Mouse (Mus musculus): Measurements from ENCODE around the gene Lrfn2. TPM values are rescaled to one million over a fixed set of nuclear protein-coding genes. Genes with fewer than 3 reads are reported as not detected.

The Lrfn2 gene
- polyA plus RNA-seq, 1 experiment from 2014 or later = not detected

DNA sequence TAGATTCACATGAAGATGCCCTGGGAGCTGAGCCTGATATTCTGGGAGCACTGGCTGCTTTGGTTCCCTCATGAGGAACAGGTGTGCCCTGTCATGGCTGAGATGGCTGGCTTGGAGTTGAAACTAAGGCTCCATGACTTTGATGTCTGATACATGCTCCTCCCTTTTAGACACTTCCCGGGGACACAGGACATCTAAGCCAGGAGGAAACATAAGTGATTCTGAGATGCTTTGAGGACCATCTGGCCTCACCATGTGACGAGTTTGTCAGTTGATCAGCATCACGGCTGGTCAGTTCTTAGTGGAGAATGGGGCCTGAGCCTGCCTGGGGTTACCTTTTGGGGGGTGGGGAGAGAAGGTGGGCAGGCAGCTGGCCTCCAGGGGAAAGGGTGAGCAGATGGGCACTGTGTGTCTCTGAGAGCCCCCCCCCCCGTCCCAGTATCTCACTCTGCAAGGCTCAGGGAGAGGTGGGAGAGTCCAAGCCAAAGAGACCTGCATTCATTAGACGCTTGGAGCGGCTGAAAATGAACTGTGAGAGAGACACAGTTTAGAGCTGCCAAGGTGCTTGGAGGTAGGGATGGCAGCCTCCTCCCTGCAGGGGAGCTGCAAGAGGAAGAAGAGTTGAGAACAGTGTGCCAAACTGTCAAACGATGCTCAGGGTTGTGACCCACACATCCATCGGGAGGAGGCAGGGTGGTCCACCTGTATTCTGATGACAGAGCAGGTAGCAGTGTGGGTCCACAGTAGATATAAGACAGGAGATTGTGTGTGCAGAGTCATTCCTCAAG is 105.2 kb downstream of the Lrfn2 start:
- no peaks in the 10 kb centered on the region for H3K9me3 ChIP-seq (replicated peaks; ENCODE audit: control insufficient read depth, low read length)
- no peak for ATAC-seq (ENCODE audit: low read depth)
- H3K27me3 ChIP-seq (ENCODE audit: control insufficient read depth, insufficient read depth, low read depth, low read length) = no peaks in the 10 kb centered on the region
- H3K4me2 ChIP-seq (ENCODE audit: low read depth, low read length) = no peak overlapping the region
- H3K4me1 ChIP-seq (ENCODE audit: control insufficient read depth, low read depth, low read length) = no peaks in the 10 kb centered on the region
- H3K4me3 ChIP-seq (ENCODE audit: low read depth, low read length) = no peak overlapping the region
- H3K27ac ChIP-seq (ENCODE audit: low read length) = no peak overlapping the region
- 58% methylated on average over 8 of the region's 8 CpGs for WGBS (ENCODE audit: insufficient replicate concordance)
- no peak overlapping the region for H3K9ac ChIP-seq (ENCODE audit: low read depth, low read length)
- no peaks in the 10 kb centered on the region for H3K36me3 ChIP-seq (ENCODE audit: control insufficient read depth, insufficient read depth)

DNA sequence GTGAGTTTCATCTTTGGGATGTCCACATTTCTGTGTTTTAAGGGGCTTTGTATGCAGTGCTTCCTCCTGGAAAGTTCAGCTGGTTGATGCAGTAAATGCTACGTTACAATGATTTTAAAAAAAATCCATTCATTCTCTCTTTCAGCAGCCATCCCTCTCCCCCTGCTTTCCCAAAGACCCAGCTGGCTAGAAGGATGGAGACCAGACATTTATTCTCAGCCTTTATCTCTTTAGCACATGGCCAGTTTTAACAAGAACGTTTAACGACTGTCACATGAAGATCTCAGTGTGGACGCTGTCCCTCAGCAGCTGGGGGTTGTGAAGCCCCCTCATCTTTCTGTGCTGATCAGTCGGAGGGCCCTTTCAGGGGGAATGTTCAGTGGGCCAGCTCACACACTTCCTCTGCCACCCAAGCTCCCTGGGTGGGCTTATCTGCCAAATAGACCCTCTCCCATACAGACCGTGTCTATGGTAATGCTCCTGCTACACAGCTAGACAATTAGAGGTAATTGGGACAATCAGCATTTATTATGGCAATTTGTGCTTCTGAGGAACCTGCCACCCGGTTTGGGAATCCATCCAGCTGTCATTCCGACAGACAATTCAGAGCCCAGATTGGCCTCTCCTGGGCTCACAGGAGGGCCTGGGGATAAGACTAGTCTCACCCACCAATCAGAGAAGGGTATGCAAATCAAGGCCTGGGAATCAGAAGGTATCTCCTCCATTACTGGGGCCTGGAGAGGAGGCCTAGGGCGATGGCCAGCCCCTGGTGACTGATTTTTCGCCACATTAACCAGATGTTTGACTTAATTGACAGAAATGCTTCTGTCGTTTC is 111.8 kb downstream of the Lrfn2 start:
- H3K36me3 ChIP-seq (ENCODE audit: control insufficient read depth, insufficient read depth) = no peaks in the 10 kb centered on the region
- H3K9me3 ChIP-seq (replicated peaks; ENCODE audit: control insufficient read depth, low read length) = no peaks in the 10 kb centered on the region
- no peaks in the 10 kb centered on the region for H3K27me3 ChIP-seq (ENCODE audit: control insufficient read depth, insufficient read depth, low read depth, low read length)
- H3K9ac ChIP-seq (ENCODE audit: low read depth, low read length) = no peak overlapping the region
- H3K4me2 ChIP-seq (ENCODE audit: low read depth, low read length) = no peak overlapping the region
- no peak overlapping the region for H3K27ac ChIP-seq (ENCODE audit: low read length)
- no peak overlapping the region for H3K4me3 ChIP-seq (ENCODE audit: low read depth, low read length)
- 25% methylated on average over 11 of the region's 11 CpGs for WGBS (ENCODE audit: insufficient replicate concordance)
- ATAC-seq (ENCODE audit: low read depth) = no peak
- H3K4me1 ChIP-seq (ENCODE audit: control insufficient read depth, low read depth, low read length) = no peaks in the 10 kb centered on the region

- no peak overlapping the region for H3K4me3 ChIP-seq (ENCODE audit: low read depth, low read length)
- 50% methylated on average over 4 of the region's 4 CpGs for WGBS (ENCODE audit: insufficient replicate concordance)
Observed at GRCm38 (mm10) chr17:49047921-49048320, 115.7 kb downstream of the Lrfn2 start.

GRCm38 (mm10) chr17:49051231-49051630 is 119.1 kb downstream of the Lrfn2 start:
- Histone ChIP-seq H3K9me3 (replicated peaks; ENCODE audit: control insufficient read depth, low read length) (no peaks in the 10 kb centered on the region), H3K27ac (ENCODE audit: low read length) (no peak overlapping the region), H3K36me3 (ENCODE audit: control insufficient read depth, insufficient read depth) (no peaks in the 10 kb centered on the region), H3K27me3 (ENCODE audit: control insufficient read depth, insufficient read depth, low read depth, low read length) (no peaks in the 10 kb centered on the region), H3K4me3 (ENCODE audit: low read depth, low read length) (no peak overlapping the region), H3K4me1 (ENCODE audit: control insufficient read depth, low read depth, low read length) (no peaks in the 10 kb centered on the region), H3K4me2 (ENCODE audit: low read depth, low read length) (no peak overlapping the region), H3K9ac (ENCODE audit: low read depth, low read length) (no peak overlapping the region)
- ATAC-seq (ENCODE audit: low read depth) = no peak
- 63% methylated on average over 11 of the region's 11 CpGs for WGBS (ENCODE audit: insufficient replicate concordance)

More at GRCm38 (mm10) chr17:49047921-49048320, 115.7 kb downstream of the Lrfn2 start:
- H3K27me3 ChIP-seq (ENCODE audit: control insufficient read depth, insufficient read depth, low read depth, low read length) = no peaks in the 10 kb centered on the region
- no peak overlapping the region for H3K4me2 ChIP-seq (ENCODE audit: low read depth, low read length)
- H3K9ac ChIP-seq (ENCODE audit: low read depth, low read length) = no peak overlapping the region
- H3K36me3 ChIP-seq (ENCODE audit: control insufficient read depth, insufficient read depth) = no peaks in the 10 kb centered on the region
- H3K27ac ChIP-seq (ENCODE audit: low read length) = no peak overlapping the region
- ATAC-seq (ENCODE audit: low read depth) = no peak
- H3K9me3 ChIP-seq (replicated peaks; ENCODE audit: control insufficient read depth, low read length) = no peaks in the 10 kb centered on the region
- no peaks in the 10 kb centered on the region for H3K4me1 ChIP-seq (ENCODE audit: control insufficient read depth, low read depth, low read length)

- ATAC-seq (ENCODE audit: low read depth) = no peak
- H3K4me3 ChIP-seq (ENCODE audit: low read depth, low read length) = no peak overlapping the region
- H3K36me3 ChIP-seq (ENCODE audit: control insufficient read depth, insufficient read depth) = no peaks in the 10 kb centered on the region
- H3K4me2 ChIP-seq (ENCODE audit: low read depth, low read length) = no peak overlapping the region
- WGBS (ENCODE audit: insufficient replicate concordance) = 64% methylated on average over 8 of the region's 8 CpGs
- H3K27me3 ChIP-seq (ENCODE audit: control insufficient read depth, insufficient read depth, low read depth, low read length) = no peaks in the 10 kb centered on the region
- no peak overlapping the region for H3K9ac ChIP-seq (ENCODE audit: low read depth, low read length)
- H3K4me1 ChIP-seq (ENCODE audit: control insufficient read depth, low read depth, low read length) = no peaks in the 10 kb centered on the region
- H3K9me3 ChIP-seq (replicated peaks; ENCODE audit: control insufficient read depth, low read length) = no peaks in the 10 kb centered on the region
- no peak overlapping the region for H3K27ac ChIP-seq (ENCODE audit: low read length)
Observed at GRCm38 (mm10) chr17:49061141-49061540, 129.0 kb downstream of the Lrfn2 start.

- Histone ChIP-seq H3K36me3 (ENCODE audit: control insufficient read depth, insufficient read depth) (no peaks in the 10 kb centered on the region), H3K9me3 (replicated peaks; ENCODE audit: control insufficient read depth, low read length) (no peaks in the 10 kb centered on the region), H3K4me3 (ENCODE audit: low read depth, low read length) (no peak overlapping the region), H3K4me2 (ENCODE audit: low read depth, low read length) (no peak overlapping the region), H3K27ac (ENCODE audit: low read length) (no peak overlapping the region), H3K4me1 (ENCODE audit: control insufficient read depth, low read depth, low read length) (no peaks in the 10 kb centered on the region), H3K27me3 (ENCODE audit: control insufficient read depth, insufficient read depth, low read depth, low read length) (no peaks in the 10 kb centered on the region), H3K9ac (ENCODE audit: low read depth, low read length) (no peak overlapping the region)
- WGBS (ENCODE audit: insufficient replicate concordance) = 32% methylated on average over 3 of the region's 3 CpGs
- ATAC-seq (ENCODE audit: low read depth) = no peak
Observed at GRCm38 (mm10) chr17:49063789-49064188, 131.6 kb downstream of the Lrfn2 start.

- Histone ChIP-seq H3K4me1 (ENCODE audit: control insufficient read depth, low read depth, low read length) (no peaks in the 10 kb centered on the region), H3K9ac (ENCODE audit: low read depth, low read length) (no peak overlapping the region), H3K4me2 (ENCODE audit: low read depth, low read length) (no peak overlapping the region), H3K9me3 (replicated peaks; ENCODE audit: control insufficient read depth, low read length) (no peaks in the 10 kb centered on the region), H3K27ac (ENCODE audit: low read length) (no peak overlapping the region), H3K27me3 (ENCODE audit: control insufficient read depth, insufficient read depth, low read depth, low read length) (no peaks in the 10 kb centered on the region), H3K4me3 (ENCODE audit: low read depth, low read length) (no peak overlapping the region), H3K36me3 (ENCODE audit: control insufficient read depth, insufficient read depth) (no peaks in the 10 kb centered on the region)
- 75% methylated on average over 8 of the region's 8 CpGs for WGBS (ENCODE audit: insufficient replicate concordance)
- no peak for ATAC-seq (ENCODE audit: low read depth)
Observed at GRCm38 (mm10) chr17:49064526-49064925, 132.3 kb downstream of the Lrfn2 start.

GRCm38 (mm10) chr17:49065050-49065449 is 132.9 kb downstream of the Lrfn2 start:
- H3K36me3 ChIP-seq (ENCODE audit: control insufficient read depth, insufficient read depth) = no peaks in the 10 kb centered on the region
- H3K4me1 ChIP-seq (ENCODE audit: control insufficient read depth, low read depth, low read length) = no peaks in the 10 kb centered on the region
- no peak overlapping the region for H3K27ac ChIP-seq (ENCODE audit: low read length)
- ATAC-seq (ENCODE audit: low read depth) = no peak
- no peak overlapping the region for H3K9ac ChIP-seq (ENCODE audit: low read depth, low read length)
- H3K9me3 ChIP-seq (replicated peaks; ENCODE audit: control insufficient read depth, low read length) = no peaks in the 10 kb centered on the region
- 69% methylated on average over 3 of the region's 3 CpGs for WGBS (ENCODE audit: insufficient replicate concordance)
- H3K27me3 ChIP-seq (ENCODE audit: control insufficient read depth, insufficient read depth, low read depth, low read length) = no peaks in the 10 kb centered on the region
- H3K4me2 ChIP-seq (ENCODE audit: low read depth, low read length) = no peak overlapping the region
- H3K4me3 ChIP-seq (ENCODE audit: low read depth, low read length) = no peak overlapping the region

DNA sequence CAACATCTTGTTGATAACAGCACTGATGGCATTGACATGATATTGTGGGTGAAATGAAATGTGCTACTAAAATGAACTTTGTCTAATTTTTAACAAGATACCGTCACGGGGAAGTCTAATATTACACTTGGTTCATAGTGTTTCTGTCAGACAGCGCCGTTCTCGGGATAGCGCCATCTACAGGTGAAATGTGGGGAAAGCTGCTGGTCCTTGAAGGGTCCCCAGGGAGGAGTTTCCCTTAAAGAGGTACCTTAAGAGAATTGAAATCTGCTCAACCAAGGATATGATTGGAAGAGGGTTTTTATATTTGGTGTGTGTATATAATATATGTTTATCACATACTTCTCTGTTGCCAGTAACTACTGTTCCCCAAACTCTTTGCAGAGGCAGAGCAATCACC is 134.6 kb downstream of the Lrfn2 start:
- no peak for ATAC-seq (ENCODE audit: low read depth)
- no peaks in the 10 kb centered on the region for H3K27me3 ChIP-seq (ENCODE audit: control insufficient read depth, insufficient read depth, low read depth, low read length)
- no peaks in the 10 kb centered on the region for H3K4me1 ChIP-seq (ENCODE audit: control insufficient read depth, low read depth, low read length)
- no peaks in the 10 kb centered on the region for H3K36me3 ChIP-seq (ENCODE audit: control insufficient read depth, insufficient read depth)
- H3K9me3 ChIP-seq (replicated peaks; ENCODE audit: control insufficient read depth, low read length) = no peaks in the 10 kb centered on the region
- H3K4me2 ChIP-seq (ENCODE audit: low read depth, low read length) = no peak overlapping the region
- WGBS (ENCODE audit: insufficient replicate concordance) = 41% methylated on average over 6 of the region's 6 CpGs
- no peak overlapping the region for H3K4me3 ChIP-seq (ENCODE audit: low read depth, low read length)
- H3K9ac ChIP-seq (ENCODE audit: low read depth, low read length) = no peak overlapping the region
- no peak overlapping the region for H3K27ac ChIP-seq (ENCODE audit: low read length)
